Mouse (Mus musculus) MEL (cell line): ENCODE measurements around the gene Nrxn3.

Experiments used
- CTCF ChIP-seq, 3 experiments: IDR thresholded peaks in 2 of 3; conservative IDR thresholded peaks in 1 of 3; 2 replicates each; pipeline ENCODE4 v1.5.1; 2011 to 2012; ENCODE audit warnings: low read length in 3 of 3, low read depth in 2 of 3, mild to moderate bottlenecking in 2 of 3, improper control_type of control experiment in 1 of 3, inconsistent platforms in 1 of 3, mixed read lengths in 1 of 3, moderate library complexity in 1 of 3; ENCODE audit not compliant: control insufficient read depth in 1 of 3, insufficient read depth in 1 of 3, poor library complexity in 1 of 3, severe bottlenecking in 1 of 3
- E2F4 ChIP-seq: IDR thresholded peaks from 2 replicates; pipeline ENCODE4 v1.6.1; 2011; ENCODE audit warnings: low read depth, low read length, improper control_type of control experiment, borderline replicate concordance
- EP300 ChIP-seq, 2 experiments: IDR thresholded peaks; 2 replicates each; pipeline ENCODE4 v1.6.1; 2011; ENCODE audit warnings: improper control_type of control experiment in 2 of 2, low read length in 2 of 2, low read depth in 1 of 2, mild to moderate bottlenecking in 1 of 2
- HCFC1 ChIP-seq: IDR thresholded peaks from 2 replicates; pipeline ENCODE4 v1.6.1; 2012; ENCODE audit warnings: low read depth, mild to moderate bottlenecking, inconsistent platforms, low read length, improper control_type of control experiment, moderate library complexity
- JUND ChIP-seq: IDR thresholded peaks from 2 replicates; pipeline ENCODE4 v1.6.1; 2011; ENCODE audit warnings: low read depth, mild to moderate bottlenecking, improper control_type of control experiment, low read length
- MAX ChIP-seq: IDR thresholded peaks from 2 replicates; pipeline ENCODE4 v1.6.1; 2011; ENCODE audit warnings: low read length, improper control_type of control experiment
- MYC ChIP-seq: IDR thresholded peaks from 2 replicates; pipeline ENCODE4 v1.6.1; 2011; ENCODE audit warnings: low read depth, mild to moderate bottlenecking, low read length, improper control_type of control experiment, moderate library complexity
- NELFE ChIP-seq: IDR thresholded peaks from 2 replicates; pipeline ENCODE4 v1.6.1; 2011; ENCODE audit warnings: low read depth, low read length, improper control_type of control experiment
- POLR2AphosphoS2 ChIP-seq: IDR thresholded peaks from 2 replicates; pipeline ENCODE4 v1.6.1; 2011; ENCODE audit warnings: low read length, improper control_type of control experiment
- RCOR1 ChIP-seq: IDR thresholded peaks from 2 replicates; pipeline ENCODE4 v1.6.1; 2012; ENCODE audit warnings: low read depth, mild to moderate bottlenecking, inconsistent platforms, low read length, improper control_type of control experiment

- TF ChIP-seq POLR2AphosphoS2 (no peak), RCOR1 (no peak), CTCF (IDR thresholded peaks at IDR 0.05 in 2 of 3, conservative IDR thresholded peaks at IDR 0.05 in 1 of 3; ENCODE audit: control insufficient read depth in 1 of 3, insufficient read depth in 1 of 3, low read depth in 2 of 3, low read length in 3 of 3, poor library complexity in 1 of 3, severe bottlenecking in 1 of 3) (no peak), MYC (no peak), EP300 (IDR thresholded peaks at IDR 0.05; ENCODE audit: low read depth in 1 of 2, low read length in 2 of 2) (no peak), E2F4 (no peak), HCFC1 (no peak), MAX (no peak), NELFE (no peak), JUND (no peak)
These were observed 987.8 kb downstream of the Nrxn3 start for GRCm38 (mm10) chr12:89710459-89710858.
